Mouse (Mus musculus) bone marrow, adult 2 months (tissue): ENCODE results near the gene Hsf2.

Experiments
- CTCF ChIP-seq: fragments of 200-500 bp; IDR thresholded peaks from 2 replicates; pipeline ENCODE4 v1.5.1; 2011; ENCODE audit warnings: low read length, control low read depth; ENCODE audit not compliant: control insufficient read depth, insufficient read depth
- POLR2A ChIP-seq: fragments of 200-500 bp; IDR thresholded peaks from 2 replicates; pipeline ENCODE4 v1.6.1; 2011; ENCODE audit warnings: low read depth, mild to moderate bottlenecking, control low read depth, low read length, borderline replicate concordance; ENCODE audit not compliant: control insufficient read depth

DNA sequence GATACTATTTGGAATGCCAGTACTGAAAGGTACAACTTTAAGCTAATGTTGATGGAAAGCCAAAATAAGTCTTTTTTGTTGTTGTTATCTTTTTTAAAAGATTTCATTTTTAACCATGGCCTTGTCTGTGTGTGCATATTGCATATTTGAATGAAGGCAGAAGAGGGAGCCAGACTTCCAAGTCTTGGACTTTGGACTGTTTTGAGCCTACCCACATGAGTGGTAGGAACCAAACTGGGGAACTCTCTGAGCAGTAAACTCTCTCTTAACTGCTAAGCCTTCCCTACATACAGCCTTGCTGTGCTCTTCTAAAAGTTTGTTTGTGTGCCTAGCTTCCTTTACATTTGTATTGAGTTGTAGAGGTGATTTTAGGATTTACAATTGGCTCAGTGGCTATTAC is 2.4 kb downstream of the Hsf2 start:
- TF ChIP-seq POLR2A (no peak), CTCF (no peak)
